Mouse (Mus musculus) common myeloid progenitor, adult 5-6 weeks (primary cell): ENCODE measurements at regions not wholly inside any gene's neighbourhood (a gene's known extent, or its start where the extent isn't known, plus 50 kb on each side); places are given as distances from the start of the nearest gene placed in this dataset.

Experiments
- ATAC-seq: replicated peaks from 2 replicates; pipeline ENCODE4 v1.8.0; 2016; ENCODE audit warnings: low read depth, mild to moderate bottlenecking, moderate TSS enrichment, inconsistent platforms; ENCODE audit not compliant: poor library complexity, severe bottlenecking

DNA sequence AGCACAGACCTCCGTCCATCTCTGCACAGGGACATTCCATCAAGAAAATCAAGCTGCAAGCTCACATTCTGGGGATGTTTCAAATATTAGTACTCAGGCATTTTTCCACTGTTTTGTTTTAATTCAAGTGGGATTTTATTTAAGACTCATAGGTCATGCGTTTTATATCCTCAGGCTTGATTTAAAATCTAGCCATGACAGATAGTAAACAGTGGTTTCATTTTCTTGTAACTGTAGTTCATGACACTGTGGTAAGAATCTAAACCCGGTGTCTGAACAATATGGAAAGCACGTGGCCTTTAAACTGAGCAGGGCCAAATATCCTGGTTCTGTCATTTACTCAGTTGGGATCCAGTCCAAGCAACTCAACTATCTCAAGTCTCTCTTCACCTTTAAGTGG, 119.0 kb downstream of the Qpct start:
- ATAC-seq: no peak

DNA sequence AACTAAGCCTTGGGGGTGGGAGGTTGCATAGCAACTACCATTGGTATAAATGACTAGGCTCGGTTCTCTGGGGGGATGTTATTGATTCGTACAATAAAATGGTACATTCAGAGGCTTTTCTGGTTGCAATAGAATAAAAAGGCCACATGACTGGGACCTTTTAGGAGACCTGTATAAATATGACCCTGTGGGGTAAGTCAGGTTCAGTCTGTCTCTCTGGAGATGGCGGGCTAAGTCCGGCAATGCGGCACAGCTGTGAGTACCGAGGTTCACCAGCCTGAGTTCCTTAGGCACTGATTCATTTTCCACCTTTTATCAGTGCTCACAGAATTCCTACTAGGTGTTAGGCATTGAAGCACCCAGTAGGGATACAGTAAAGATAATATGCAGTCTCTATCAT, 115.5 kb downstream of the Qpct start:
- ATAC-seq: no peak

DNA sequence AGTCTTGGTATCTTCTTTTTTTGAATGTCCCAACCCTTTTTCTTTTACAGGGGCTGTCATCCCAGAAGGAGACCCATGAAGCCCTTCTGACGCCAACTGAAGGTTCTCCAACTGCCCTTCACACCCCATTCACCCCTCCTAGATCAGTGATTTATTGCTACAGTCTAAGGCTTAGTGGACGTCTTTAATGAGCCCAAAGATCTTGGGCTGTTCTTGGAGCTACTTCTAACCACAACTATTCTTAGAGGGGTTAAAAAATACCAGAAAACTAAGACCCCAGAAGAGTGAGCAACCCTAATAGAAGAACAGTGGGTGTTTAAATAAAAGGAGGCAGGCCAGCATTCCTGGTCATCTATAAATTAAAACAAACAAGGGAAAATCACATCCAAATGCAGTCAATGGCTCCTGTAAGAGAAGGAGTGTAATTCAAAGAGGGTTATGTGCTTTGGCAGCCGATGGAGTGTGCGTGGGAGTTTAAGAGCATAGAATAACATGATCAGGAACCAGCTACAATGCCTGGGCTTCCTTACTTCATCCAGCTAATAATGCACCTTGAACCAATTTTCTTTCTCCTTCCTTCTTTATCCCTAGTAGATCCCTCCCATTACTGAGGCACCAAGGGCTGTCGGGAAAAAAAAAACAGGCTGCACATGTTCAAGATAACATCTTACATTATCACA, 113.3 kb downstream of the Qpct start:
- ATAC-seq: no peak

DNA sequence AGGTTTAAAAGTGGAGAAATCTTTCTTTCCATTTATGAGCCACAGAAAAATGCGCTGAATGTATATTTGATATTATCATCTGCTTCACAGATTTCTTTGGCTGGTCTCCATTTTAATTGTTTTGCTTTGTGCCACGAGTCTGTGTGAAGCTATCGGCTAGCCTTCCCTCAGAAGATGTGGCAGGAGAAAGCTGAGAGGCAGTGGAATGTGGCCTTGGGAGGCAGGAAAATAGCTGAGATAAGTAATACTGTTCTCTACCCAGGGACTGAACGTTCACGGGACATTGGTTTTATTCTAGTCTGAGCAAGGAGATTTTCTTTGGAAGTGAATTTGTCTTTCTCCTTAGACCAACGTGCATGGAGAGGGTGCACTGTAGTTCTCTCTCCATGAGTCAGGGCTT, 112.3 kb downstream of the Qpct start:
- no peak for ATAC-seq

DNA sequence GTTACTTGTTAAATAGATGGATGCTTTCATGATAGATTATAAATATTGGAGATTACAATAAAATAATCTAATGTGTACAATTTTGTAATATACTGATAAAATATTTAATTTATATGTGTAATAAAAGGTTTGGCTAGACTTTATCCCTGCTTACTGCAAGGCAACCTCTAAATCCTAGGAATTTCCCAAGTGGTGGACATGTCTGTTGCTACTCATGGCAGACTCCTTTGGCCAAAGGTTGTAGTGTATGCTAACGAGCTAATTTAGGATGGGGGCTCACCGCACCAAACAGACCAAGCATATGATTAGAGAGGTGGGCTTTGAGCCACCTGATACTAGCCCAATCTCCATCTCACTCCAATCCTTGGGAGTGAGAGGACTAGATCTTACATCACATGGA, 102.4 kb downstream of the Qpct start:
- ATAC-seq: no peak

DNA sequence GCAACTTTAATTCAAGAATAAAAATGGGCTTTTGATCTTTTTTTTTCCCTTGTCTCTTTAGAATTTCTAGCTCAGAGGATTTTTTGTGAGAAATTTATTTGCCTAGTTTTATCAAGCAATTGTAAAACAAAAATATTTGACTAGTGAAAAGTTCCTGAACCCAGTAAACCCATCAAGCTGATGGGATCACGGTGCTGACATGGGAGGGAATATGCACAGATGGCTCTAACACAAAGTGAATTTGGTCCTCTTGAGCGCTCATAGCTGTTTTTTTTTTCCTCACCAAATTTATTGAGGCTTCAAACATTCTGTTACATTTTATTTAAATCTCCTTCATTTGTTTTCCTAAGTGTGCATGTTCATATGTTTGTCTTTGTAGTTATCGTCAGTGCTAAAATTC, 101.1 kb downstream of the Qpct start:
- no peak for ATAC-seq

DNA sequence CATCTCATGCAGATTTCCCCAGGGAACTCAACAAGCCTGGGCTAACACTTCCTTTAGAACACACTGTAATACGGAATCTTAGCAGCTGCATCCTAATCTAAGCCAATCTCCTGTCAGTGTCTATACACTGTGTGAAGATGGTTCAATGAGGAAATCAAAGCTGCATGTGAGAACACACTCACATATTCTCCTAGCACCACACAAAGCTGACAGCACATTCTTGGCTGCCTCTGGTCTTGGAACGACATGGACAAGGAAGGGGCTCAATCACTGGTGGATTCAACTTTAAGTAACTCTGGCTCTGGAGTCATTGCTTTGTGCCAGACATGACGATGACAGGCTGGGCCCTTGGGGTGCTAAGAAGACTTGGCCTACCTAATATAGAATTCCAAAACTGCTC, 96.2 kb downstream of the Qpct start:
- no peak for ATAC-seq

DNA sequence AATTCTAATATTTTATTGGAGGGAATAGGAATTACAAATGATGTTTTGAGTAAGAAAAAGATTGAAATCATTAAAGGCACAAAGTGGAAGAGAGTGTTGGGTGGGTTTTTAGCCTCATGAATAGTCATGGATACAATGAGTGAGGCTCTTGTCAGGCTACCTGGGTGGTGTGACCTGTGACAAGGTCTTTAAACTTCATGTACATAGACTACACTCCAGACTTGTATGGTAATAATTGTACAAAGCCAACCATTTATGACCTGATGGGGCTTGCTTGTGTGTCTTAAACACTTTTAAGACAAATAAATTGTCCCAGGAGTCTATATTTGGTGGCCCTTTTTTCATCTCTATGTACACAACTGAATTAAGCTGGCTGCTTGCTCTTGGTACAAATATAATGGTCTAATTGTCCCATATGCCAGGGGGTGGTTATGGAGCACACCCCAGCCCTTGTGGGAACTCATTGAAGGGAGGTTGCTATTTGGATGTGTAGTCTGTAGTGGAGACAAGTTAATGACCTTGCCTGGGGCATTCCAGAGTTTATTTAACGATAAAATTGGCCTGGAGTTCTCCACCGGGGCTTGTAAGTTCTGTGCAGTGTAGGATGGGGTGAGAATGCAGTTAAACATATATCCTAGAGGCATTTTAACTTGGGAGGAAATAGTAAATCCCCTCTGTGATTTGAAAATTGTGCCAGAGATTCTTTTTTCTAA, 93.4 kb downstream of the Qpct start:
- no peak for ATAC-seq

DNA sequence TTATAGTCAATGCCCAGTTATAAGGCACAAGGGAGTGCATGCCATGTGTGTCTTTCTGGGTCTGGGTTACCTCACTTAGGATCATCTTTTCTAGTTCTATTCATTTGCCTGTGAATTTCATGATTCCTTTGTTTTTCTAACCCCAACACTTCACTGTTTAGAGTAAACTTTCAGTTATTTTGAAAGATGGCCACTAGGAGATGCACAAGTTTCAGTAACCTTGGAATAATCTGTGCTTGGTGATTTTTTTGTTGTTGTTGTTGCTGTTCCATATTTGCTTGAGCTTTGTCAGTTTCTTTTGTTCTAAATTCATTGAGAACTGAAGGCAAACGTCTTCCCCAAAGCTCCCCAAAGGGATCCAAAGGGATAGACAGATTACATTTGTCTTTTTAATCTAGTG, 91.3 kb downstream of the Qpct start:
- ATAC-seq: no peak
